Mouse (Mus musculus) ES-CJ7 (cell line): ENCODE results near the gene 6430628N08Rik.

Source experiments
- DNase-seq: peaks from one replicate; pipeline ENCODE4 v3.0.0; 2011; ENCODE audit warnings: low read depth, low spot score

The 6430628N08Rik gene

GRCm38 (mm10) chr4:115939295-115940102 lies 49.0 kb downstream of the 6430628N08Rik start, which contains the start of gene Dmbx1:
Dmbx1 (minus strand) TSS chr4:115939926.
- peak; percentile 84 for DNase-seq

- DNase-seq = no peak
These were observed 50.2 kb downstream of the 6430628N08Rik start for GRCm38 (mm10) chr4:115940681-115941080.

GRCm38 (mm10) chr4:115941242-115941820 lies 50.9 kb downstream of the 6430628N08Rik start:
- DNase-seq = no peak

GRCm38 (mm10) chr4:115943669-115944314 lies 53.3 kb downstream of the 6430628N08Rik start:
- DNase-seq = no peak
